Mouse (Mus musculus): ENCODE measurements around the gene Aldh18a1. TPM values are rescaled to one million over a fixed set of nuclear protein-coding genes. Genes with fewer than 3 reads are reported as not detected.

The Aldh18a1 gene
- polyA plus RNA-seq, 1 experiment, result 185 TPM

GRCm38 (mm10) chr19:40512500-40513421 is 75.5 kb downstream of the Aldh18a1 start:
- H3K27me3 ChIP-seq (ENCODE audit: control insufficient read depth, insufficient read depth, insufficient read length), result no peaks in the 10 kb centered on the region
- H3ac ChIP-seq (ENCODE audit: control insufficient read depth, insufficient read length), result peak overlapping the region; percentile 18
- TF ChIP-seq MYOG (IDR thresholded peaks at IDR 0.05; ENCODE audit: control insufficient read depth in 1 of 3, insufficient read depth in 1 of 3, insufficient read length in 2 of 3, low read depth in 2 of 3) (no peak), USF1 (IDR thresholded peaks at IDR 0.05; ENCODE audit: low read depth) (no peak), POLR2A (IDR thresholded peaks at IDR 0.05; ENCODE audit: insufficient read length, low read depth) (no peak), TCF12 (IDR thresholded peaks at IDR 0.05; ENCODE audit: insufficient read depth, poor library complexity, severe bottlenecking) (no peak), SRF (IDR thresholded peaks at IDR 0.05; ENCODE audit: control insufficient read depth, insufficient read length, low read depth) (no peak), MYOD1 (IDR thresholded peaks at IDR 0.05; ENCODE audit: control insufficient read depth in 1 of 3, insufficient read length in 2 of 3, low read depth in 2 of 3) (no peak), TCF3 (IDR thresholded peaks at IDR 0.05; ENCODE audit: insufficient read length, low read depth) (no peak), MAX (IDR thresholded peaks at IDR 0.05; ENCODE audit: low read depth) (no peak)
- no peaks in the 10 kb centered on the region for H3K36me3 ChIP-seq (ENCODE audit: control insufficient read depth, insufficient read depth)
- peaks cover 17% of the 10 kb centered on the region for H3K79me2 ChIP-seq (ENCODE audit: control insufficient read depth, insufficient read depth)
- peak overlapping the region; percentile 75 for H3K4me3 ChIP-seq
- peak overlapping the region; percentile 93 for H3K4me2 ChIP-seq (ENCODE audit: low read depth)

GRCm38 (mm10) chr19:40511679-40512309 is 76.5 kb downstream of the Aldh18a1 start:
- no peak for TF ChIP-seq MYOD1 (IDR thresholded peaks at IDR 0.05; ENCODE audit: control insufficient read depth in 1 of 3, insufficient read length in 2 of 3, low read depth in 2 of 3)
- TF ChIP-seq USF1 (IDR thresholded peaks at IDR 0.05; ENCODE audit: low read depth), result no peak
- no peak for TF ChIP-seq TCF3 (IDR thresholded peaks at IDR 0.05; ENCODE audit: insufficient read length, low read depth)
- no peak for TF ChIP-seq POLR2AphosphoS2 (IDR thresholded peaks at IDR 0.05; ENCODE audit: insufficient read length, low read depth)
- TF ChIP-seq MYOG (IDR thresholded peaks at IDR 0.05; ENCODE audit: control insufficient read depth in 1 of 3, insufficient read depth in 1 of 3, insufficient read length in 2 of 3, low read depth in 2 of 3), result no peak
- no peak for TF ChIP-seq E2F4 (IDR thresholded peaks at IDR 0.05; ENCODE audit: insufficient read depth)
- no peak for TF ChIP-seq TCF12 (IDR thresholded peaks at IDR 0.05; ENCODE audit: insufficient read depth, poor library complexity, severe bottlenecking)
- TF ChIP-seq POLR2A (IDR thresholded peaks at IDR 0.05; ENCODE audit: insufficient read length, low read depth), result no peak
- no peak for TF ChIP-seq SRF (IDR thresholded peaks at IDR 0.05; ENCODE audit: control insufficient read depth, insufficient read length, low read depth)
- TF ChIP-seq MAX (IDR thresholded peaks at IDR 0.05; ENCODE audit: low read depth), result no peak
- no peaks in the 10 kb centered on the region for H3K27me3 ChIP-seq (ENCODE audit: control insufficient read depth, insufficient read depth, insufficient read length)
- peak overlapping the region; percentile 75 for H3K4me3 ChIP-seq
- no peaks in the 10 kb centered on the region for H3K36me3 ChIP-seq (ENCODE audit: control insufficient read depth, insufficient read depth)
- H3ac ChIP-seq (ENCODE audit: control insufficient read depth, insufficient read length), result peak overlapping the region; percentile 18
- peak overlapping the region; percentile 93 for H3K4me2 ChIP-seq (ENCODE audit: low read depth)
- peaks cover 18% of the 10 kb centered on the region for H3K79me2 ChIP-seq (ENCODE audit: control insufficient read depth, insufficient read depth)

GRCm38 (mm10) chr19:40511100-40511439 is 77.2 kb downstream of the Aldh18a1 start:
- peaks cover 25% of the 10 kb centered on the region for H3K79me2 ChIP-seq (ENCODE audit: control insufficient read depth, insufficient read depth)
- H3K27me3 ChIP-seq (ENCODE audit: control insufficient read depth, insufficient read depth, insufficient read length), result no peaks in the 10 kb centered on the region
- H3K4me2 ChIP-seq (ENCODE audit: low read depth), result peak overlapping the region; percentile 93
- TF ChIP-seq E2F4 (IDR thresholded peaks at IDR 0.05; ENCODE audit: insufficient read depth) (no peak), CEBPB (IDR thresholded peaks at IDR 0.05; ENCODE audit: insufficient read depth, poor library complexity, severe bottlenecking) (no peak), TCF12 (IDR thresholded peaks at IDR 0.05; ENCODE audit: insufficient read depth, poor library complexity, severe bottlenecking) (no peak), REST (IDR thresholded peaks at IDR 0.05; ENCODE audit: insufficient read depth, insufficient read length) (no peak), MYOG (IDR thresholded peaks at IDR 0.05; ENCODE audit: control insufficient read depth in 1 of 3, insufficient read depth in 1 of 3, insufficient read length in 2 of 3, low read depth in 2 of 3) (no peak)
- no peak overlapping the region for H3ac ChIP-seq (ENCODE audit: control insufficient read depth, insufficient read length)
- no peaks in the 10 kb centered on the region for H3K36me3 ChIP-seq (ENCODE audit: control insufficient read depth, insufficient read depth)
- no peak overlapping the region for H3K4me3 ChIP-seq

GRCm38 (mm10) chr19:40510387-40511099 is 77.7 kb downstream of the Aldh18a1 start:
- H3K4me3 ChIP-seq, result no peak overlapping the region
- no peaks in the 10 kb centered on the region for H3K27me3 ChIP-seq (ENCODE audit: control insufficient read depth, insufficient read depth, insufficient read length)
- peak overlapping the region; percentile 93 for H3K4me2 ChIP-seq (ENCODE audit: low read depth)
- peaks cover 28% of the 10 kb centered on the region for H3K79me2 ChIP-seq (ENCODE audit: control insufficient read depth, insufficient read depth)
- no peak for TF ChIP-seq TCF3 (IDR thresholded peaks at IDR 0.05; ENCODE audit: insufficient read length, low read depth)
- no peaks in the 10 kb centered on the region for H3K36me3 ChIP-seq (ENCODE audit: control insufficient read depth, insufficient read depth)
- H3ac ChIP-seq (ENCODE audit: control insufficient read depth, insufficient read length), result no peak overlapping the region

GRCm38 (mm10) chr19:40509274-40509673 is 79.0 kb downstream of the Aldh18a1 start:
- Histone ChIP-seq H3ac (ENCODE audit: control insufficient read depth, insufficient read length) (no peak overlapping the region), H3K4me2 (ENCODE audit: low read depth) (no peak overlapping the region)
- TF ChIP-seq TCF3 (IDR thresholded peaks at IDR 0.05; ENCODE audit: insufficient read length, low read depth) (no peak), MAX (IDR thresholded peaks at IDR 0.05; ENCODE audit: low read depth) (no peak), REST (IDR thresholded peaks at IDR 0.05; ENCODE audit: insufficient read depth, insufficient read length) (no peak), SRF (IDR thresholded peaks at IDR 0.05; ENCODE audit: control insufficient read depth, insufficient read length, low read depth) (no peak), CEBPB (IDR thresholded peaks at IDR 0.05; ENCODE audit: insufficient read depth, poor library complexity, severe bottlenecking) (no peak), TCF12 (IDR thresholded peaks at IDR 0.05; ENCODE audit: insufficient read depth, poor library complexity, severe bottlenecking) (no peak), MYOG (IDR thresholded peaks at IDR 0.05; ENCODE audit: control insufficient read depth in 1 of 3, insufficient read depth in 1 of 3, insufficient read length in 2 of 3, low read depth in 2 of 3) (no peak), USF1 (IDR thresholded peaks at IDR 0.05; ENCODE audit: low read depth) (no peak), MYOD1 (IDR thresholded peaks at IDR 0.05; ENCODE audit: control insufficient read depth in 1 of 3, insufficient read length in 2 of 3, low read depth in 2 of 3) (no peak), POLR2AphosphoS2 (IDR thresholded peaks at IDR 0.05; ENCODE audit: insufficient read length, low read depth) (no peak), POLR2A (IDR thresholded peaks at IDR 0.05; ENCODE audit: insufficient read length, low read depth) (no peak), E2F4 (IDR thresholded peaks at IDR 0.05; ENCODE audit: insufficient read depth) (no peak)

More at GRCm38 (mm10) chr19:40509274-40509673, 79.0 kb downstream of the Aldh18a1 start:
- Histone ChIP-seq H3K36me3 (ENCODE audit: control insufficient read depth, insufficient read depth) (no peaks in the 10 kb centered on the region), H3K4me3 (no peak overlapping the region), H3K27me3 (ENCODE audit: control insufficient read depth, insufficient read depth, insufficient read length) (no peaks in the 10 kb centered on the region), H3K79me2 (ENCODE audit: control insufficient read depth, insufficient read depth) (peaks cover 28% of the 10 kb centered on the region)
